Mouse (Mus musculus) left cerebral cortex, adult 8-10 months (tissue): ENCODE measurements around the gene Zfp219. TPM values are rescaled to one million over a fixed set of nuclear protein-coding genes. Genes with fewer than 3 reads are reported as not detected.

Source experiments
- DNase-seq, 2 experiments: peaks; one replicate each; pipeline ENCODE4 v3.0.0; 2022; ENCODE audit warnings: low spot score in 2 of 2
- total RNA-seq, 4 experiments: library from RNA; stranded (reverse); gene quantifications; 2 replicates each; pipeline ENCODE4 v1.2.4; 2022

Gene Zfp219
- total RNA-seq, 4 experiments from 2014 or later = 35.8 to 44.1 (median 42.2) TPM

- DNase-seq = no peak
These were observed 2.1 kb downstream of the Zfp219 start for GRCm38 (mm10) chr14:52018248-52019050.

GRCm38 (mm10) chr14:52017662-52018061 lies 2.9 kb downstream of the Zfp219 start:
- no peak for DNase-seq

DNA sequence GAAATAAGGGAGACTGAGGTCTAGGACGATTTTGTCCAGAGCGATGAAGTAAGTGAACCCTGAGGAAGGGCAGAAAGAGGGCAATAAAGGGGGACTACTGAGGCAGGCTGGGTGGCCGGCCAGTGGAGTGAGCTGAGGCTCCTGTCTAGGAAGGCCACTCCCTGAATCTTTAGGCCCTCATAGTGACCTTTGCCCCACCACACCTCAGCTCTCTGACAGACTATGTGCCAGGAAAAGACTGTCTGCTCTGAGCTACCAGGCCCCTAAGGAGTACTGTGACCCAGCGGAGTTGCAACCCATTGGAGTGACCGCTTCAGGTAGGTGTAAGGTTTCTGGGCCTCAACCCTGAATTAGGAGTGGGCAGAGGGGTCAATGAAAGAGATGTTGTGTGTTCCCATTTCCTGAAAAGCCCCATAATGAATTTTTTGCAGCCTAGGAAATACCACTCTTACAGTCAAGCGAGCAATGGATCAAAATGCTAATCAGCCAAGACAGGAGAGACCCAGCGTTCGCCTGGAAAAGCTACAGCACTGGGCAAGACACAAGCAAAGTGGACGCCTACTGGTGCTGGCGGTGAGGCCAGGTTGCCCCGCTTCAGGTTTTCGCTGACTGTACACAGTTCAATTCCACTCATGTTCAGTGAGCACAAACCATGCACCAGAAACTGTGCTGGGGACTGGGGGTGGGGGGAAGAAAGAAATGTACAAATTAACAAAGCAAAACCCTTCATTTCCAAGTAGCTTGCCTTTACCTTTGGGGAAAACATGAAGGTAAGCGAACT lies 3.7 kb downstream of the Zfp219 start:
- DNase-seq = no peak

GRCm38 (mm10) chr14:52015445-52016100 lies 5.0 kb downstream of the Zfp219 start, which contains the start of gene Tmem253:
Gene Tmem253 (plus strand): TSS chr14:52015658.
- DNase-seq = no peak

- no peak for DNase-seq
These were observed 5.7 kb downstream of the Zfp219 start for GRCm38 (mm10) chr14:52014761-52015311.

DNA sequence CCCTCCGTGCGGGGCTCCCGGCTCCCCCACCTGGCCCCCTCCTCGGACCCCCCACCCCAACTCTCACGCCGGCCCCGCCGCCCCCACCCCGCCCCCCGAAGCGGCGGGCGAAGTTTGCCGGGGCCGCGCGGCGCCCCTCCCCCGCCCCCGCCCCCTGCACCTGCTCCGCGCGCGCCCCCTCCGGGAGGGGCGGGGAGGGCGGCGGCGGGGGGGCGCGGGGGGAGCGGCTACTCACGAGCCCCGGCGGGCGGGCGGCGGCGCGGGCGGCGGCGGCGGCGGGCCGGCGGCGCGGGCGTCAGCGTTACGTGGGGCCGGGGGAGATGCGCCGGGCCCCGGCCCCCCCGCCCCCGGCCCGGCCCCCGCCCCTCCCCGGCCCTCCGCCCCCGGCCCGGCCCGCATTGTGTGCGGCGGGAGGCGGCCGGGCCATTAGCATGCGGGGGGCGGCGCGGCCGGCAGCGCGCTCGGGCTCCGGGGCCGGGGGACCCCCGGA lies 6.2 kb downstream of the Zfp219 start:
- DNase-seq = no peak

GRCm38 (mm10) chr14:52013771-52014219 lies 6.7 kb downstream of the Zfp219 start:
- no peak for DNase-seq

DNA sequence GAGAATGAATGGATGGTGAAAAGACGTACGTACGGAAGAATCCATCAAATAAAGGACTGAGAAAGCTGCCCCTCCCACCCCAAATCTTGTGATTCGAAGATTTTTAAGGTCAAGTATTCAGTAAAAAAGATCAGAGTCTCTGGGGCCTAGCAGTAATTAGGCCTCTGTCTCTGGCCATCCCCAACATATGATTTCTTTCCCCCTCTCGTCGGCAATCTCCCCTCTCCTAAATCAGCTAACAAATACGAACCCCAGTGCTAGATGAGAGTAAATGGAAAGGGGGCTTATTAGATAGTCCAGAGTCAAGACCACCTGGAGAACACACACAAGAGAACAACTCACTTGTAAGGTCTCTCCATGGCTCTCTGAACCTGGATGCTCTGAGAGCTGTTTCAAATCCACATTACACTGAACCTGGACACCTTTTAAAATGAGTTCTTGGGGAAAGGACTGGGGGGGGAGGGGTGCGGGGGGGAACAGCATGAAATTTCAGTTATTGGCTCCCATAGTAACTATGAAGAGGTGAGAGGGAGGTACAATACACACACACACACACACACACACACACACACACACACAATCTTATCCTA lies 7.4 kb downstream of the Zfp219 start:
- no peak for DNase-seq

- no peak for DNase-seq
These were observed 8.0 kb downstream of the Zfp219 start for GRCm38 (mm10) chr14:52012553-52012952.

DNA sequence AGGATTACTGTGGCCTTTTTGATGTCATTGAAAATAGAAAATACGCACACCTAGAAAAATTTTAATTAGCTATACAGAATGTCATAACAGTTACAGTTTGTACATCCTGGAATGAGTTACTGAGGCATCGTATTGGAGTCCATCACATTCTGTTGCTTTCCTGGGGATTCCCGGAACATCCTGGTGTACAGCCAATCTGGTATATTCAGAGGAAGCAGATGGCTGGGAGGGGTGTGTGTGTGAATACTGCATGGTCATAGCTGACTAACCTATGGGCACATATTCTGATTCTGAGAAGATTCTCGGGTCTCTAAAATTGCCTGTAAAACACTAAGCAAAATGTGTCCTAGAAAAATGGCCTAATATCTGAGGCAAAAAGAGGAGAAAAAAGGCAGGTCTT lies 8.4 kb downstream of the Zfp219 start:
- peak in 1 of 2 experiments; percentile 65 for DNase-seq

- DNase-seq = no peak
These were observed 8.8 kb downstream of the Zfp219 start for GRCm38 (mm10) chr14:52011683-52012082.

- DNase-seq = no peak
These were observed 10.0 kb downstream of the Zfp219 start for GRCm38 (mm10) chr14:52010446-52011111.

DNA sequence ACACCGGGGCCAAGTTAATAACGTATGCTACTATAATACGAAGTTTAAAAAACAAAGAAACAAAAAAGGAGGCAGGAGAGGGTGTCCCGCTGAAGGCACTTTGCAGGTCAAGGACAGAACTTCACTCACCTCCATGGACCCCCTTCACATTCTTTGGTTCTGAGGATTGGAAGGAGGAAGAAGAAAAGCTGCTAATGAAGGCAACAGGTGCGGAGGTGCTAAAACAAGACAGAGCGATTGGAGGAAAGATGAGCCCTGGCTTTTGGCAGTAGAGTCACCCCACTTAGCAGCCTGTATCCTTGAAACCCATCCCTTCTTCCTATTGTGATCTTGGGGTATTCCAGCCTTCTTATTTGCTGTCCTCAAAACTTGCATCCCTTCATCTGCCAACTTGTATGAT lies 10.7 kb downstream of the Zfp219 start:
- DNase-seq = no peak

DNA sequence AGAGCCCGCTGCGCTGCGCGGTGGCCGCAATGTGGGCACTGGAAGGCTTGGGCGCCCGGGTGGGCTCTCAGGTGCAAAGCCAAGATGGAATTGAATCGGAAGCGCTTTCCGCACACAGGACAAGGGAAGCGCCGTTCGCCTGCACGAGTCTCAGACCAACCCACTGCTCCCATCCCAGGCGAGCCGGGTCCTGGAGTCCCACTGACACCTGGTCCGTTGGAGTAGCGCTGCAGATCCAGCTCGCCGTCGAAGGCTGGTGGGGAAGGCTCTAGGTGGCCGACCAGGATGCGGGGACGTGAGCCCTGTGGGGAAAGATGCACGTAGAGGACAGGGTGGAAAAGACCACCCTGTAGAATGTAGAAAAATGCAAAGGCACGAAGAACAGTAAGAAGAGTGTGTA lies 11.2 kb downstream of the Zfp219 start:
- no peak for DNase-seq

- peak; percentile 82 to 83 for DNase-seq
These were observed 12.0 kb downstream of the Zfp219 start for GRCm38 (mm10) chr14:52008321-52009203.

DNA sequence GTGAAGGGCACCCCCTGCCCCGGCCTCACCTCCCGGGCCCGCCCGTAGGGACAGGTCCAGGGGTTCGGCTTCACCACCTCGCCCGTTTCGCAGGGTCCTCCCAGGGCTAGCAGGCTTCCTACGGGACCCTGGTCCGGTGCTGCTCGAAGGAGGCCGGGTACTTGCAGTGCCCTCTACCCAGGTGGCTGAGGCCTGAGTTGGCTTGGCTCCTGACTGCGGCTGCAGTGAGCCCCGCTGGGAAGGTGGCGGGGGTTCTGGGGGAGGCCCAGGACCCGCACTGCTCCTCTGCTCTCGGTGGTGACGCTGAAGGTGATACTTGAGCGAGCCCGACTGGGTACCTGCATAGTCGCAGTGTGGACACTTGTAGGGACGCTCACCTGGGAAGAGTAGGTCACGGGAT lies 13.8 kb downstream of the Zfp219 start:
- DNase-seq = no peak

GRCm38 (mm10) chr14:52006241-52006640 lies 14.3 kb downstream of the Zfp219 start:
- no peak for DNase-seq

DNA sequence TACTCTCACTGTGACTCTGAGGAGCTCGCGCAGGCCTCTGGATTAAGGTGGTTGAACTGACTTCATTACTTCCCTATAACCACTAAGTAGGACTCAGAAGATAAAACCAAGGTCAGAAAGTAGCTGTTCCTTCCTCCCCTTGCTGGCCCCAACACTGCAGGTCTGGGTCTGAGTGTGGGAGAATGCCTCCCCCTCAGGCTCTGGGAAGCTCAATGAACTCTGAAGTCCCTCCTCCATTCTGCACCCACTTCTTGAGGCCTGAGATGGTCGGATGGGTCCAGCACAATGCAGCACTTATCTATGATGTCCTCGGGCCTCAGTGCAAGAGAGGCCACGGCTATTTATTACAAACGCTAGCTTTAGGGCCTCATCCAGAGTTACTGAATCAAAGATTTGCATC lies 14.9 kb downstream of the Zfp219 start:
- no peak for DNase-seq

DNA sequence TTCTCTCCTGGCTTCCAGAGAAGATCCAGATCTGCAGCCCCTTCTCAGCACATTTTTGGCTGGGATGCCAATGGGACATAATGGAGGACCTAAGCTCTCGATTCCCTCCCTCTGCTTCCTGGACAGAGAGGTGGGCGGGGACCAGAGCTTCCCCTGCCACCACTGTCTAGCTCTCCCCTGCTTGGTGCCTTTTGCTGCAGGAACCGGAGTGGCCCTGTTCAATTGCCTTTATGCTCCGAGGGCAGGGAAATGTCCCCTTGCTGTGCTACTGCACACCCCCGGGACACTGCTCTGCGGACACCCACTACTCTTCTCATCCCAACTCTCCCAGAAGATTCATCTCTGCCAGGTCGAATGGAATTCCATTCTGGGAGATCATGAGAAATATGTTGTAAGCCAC lies 15.4 kb downstream of the Zfp219 start:
- DNase-seq = no peak
